Mouse (Mus musculus) lung, postnatal 10 days (tissue): ENCODE results near the gene Metap2.

Experiments
- DNase-seq: peaks from one replicate; pipeline ENCODE4 v3.0.0; 2021

Metap2 gene

DNA sequence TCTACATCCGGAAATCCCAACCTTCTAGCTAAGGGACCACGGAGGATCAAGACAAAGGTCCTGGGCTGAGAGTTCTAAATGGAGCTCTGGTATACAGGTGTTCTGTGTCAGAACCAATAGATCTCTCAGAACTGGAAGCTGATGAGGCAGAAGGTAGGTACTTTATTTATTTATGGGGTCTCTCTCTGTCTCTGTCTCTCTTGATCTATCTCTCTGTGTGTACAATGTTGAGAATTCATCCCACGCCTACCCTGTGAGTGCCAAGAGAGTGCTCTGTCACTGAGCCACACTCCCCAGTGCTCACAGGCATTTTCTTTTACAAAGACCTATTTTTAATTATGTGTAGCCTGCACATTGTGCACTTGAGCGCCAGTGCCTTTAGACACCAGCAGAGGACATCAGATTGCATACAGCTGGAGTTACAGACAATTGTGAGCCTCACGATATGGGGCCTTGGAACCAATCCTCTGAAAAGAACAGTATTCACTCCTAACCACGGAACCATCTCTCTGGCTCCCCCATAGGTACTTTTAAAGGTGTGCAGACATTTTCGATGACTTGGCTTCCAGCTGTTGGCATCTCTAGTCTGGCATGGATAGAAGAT is at the start of gene Metap2:
Gene Metap2 (minus strand): TSS at position 51 of the 604 bp plus-strand sequence.
- no peak for DNase-seq

GRCm38 (mm10) chr10:93945843-93946499 is 49.1 kb upstream of the Metap2 start:
- no peak for DNase-seq

GRCm38 (mm10) chr10:93945364-93945763 is 48.5 kb upstream of the Metap2 start:
- peak; percentile 70 for DNase-seq

DNA sequence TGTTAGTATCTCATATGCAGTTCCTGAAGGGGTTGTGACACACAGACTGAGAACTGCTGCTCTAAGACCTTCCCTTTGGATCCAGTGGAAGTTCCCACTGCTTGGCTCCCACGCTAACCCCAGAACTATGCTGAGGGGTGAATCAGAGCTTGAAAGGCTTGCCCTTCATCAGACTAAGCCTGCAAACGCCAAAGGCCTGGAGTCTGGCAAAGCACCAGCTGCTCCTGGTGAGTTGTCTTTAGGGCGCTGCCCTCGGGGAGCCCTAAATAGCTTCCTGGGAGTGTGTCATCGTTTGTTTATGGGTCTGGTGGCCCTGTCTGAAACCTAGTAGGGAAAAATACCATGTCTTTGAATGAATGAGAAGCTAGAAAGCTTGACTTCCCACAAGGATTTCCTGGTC is 47.3 kb upstream of the Metap2 start:
- DNase-seq, result peak; percentile 23

DNA sequence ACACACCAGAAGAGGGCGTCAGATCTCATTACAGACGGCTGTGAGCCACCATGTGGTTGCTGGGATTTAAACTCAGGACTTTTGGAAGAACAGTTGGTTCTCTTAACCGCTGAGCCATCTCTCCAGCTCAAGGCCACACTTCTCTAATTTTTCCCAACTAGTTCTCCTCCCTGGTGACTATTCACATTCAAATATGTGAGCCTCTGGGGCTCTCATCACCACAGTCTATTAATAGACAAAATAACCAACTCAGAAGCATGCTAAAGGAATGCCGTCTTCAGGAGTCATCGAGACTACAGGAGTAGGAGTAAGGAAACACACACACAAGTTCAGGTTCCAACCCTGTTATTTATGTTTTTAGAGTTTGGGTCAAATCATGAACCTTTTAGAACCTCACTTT is 43.4 kb upstream of the Metap2 start:
- no peak for DNase-seq

GRCm38 (mm10) chr10:93939676-93940075 is 42.8 kb upstream of the Metap2 start:
- no peak for DNase-seq

DNA sequence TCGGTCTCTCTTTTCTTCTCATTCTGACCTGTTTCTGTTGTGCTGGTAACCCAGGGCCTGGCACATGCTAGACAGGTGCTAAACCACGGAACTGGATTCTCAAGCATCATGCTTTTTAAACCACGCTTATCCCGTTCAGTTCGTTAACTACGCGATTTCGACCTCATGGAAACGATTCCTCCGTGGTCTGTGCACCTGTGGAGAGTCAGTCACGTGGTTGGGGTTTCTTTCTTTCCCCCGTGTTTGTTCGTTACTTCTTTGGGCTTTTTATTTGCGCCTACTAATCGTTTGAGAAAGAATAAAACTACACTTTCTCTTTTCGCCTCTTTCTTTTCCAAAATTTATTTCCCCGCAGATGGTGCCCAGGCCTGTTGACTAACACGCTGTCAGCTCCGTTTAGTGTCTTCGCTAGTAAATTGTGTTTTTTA is 42.0 kb upstream of the Metap2 start:
- DNase-seq, result no peak

- DNase-seq, result peak; percentile 76
Observed at GRCm38 (mm10) chr10:93933980-93934379, 37.1 kb upstream of the Metap2 start.

DNA sequence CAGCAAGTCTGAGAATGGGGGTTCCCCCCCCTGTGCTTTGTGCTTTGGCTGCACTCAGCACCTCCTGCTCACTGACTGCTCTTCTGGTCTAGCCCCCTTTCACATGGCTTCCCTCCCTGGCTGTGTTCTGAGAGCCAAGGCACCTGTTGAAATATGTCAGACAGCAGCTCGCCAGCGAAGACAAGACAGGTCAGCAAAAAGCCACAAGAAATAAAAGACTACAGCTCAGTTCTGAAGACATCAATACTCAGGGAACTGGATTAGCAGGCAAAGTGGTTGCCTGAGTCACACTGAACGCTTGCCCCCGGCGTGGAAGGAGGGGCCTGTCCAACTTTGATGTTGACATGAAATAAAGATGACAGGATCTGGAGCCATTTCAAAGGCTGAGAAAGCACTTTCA is 36.0 kb upstream of the Metap2 start:
- DNase-seq, result peak; percentile 23

GRCm38 (mm10) chr10:93932020-93932419 is 35.1 kb upstream of the Metap2 start:
- no peak for DNase-seq

- no peak for DNase-seq
Observed at GRCm38 (mm10) chr10:93931431-93931830, 34.5 kb upstream of the Metap2 start.

DNA sequence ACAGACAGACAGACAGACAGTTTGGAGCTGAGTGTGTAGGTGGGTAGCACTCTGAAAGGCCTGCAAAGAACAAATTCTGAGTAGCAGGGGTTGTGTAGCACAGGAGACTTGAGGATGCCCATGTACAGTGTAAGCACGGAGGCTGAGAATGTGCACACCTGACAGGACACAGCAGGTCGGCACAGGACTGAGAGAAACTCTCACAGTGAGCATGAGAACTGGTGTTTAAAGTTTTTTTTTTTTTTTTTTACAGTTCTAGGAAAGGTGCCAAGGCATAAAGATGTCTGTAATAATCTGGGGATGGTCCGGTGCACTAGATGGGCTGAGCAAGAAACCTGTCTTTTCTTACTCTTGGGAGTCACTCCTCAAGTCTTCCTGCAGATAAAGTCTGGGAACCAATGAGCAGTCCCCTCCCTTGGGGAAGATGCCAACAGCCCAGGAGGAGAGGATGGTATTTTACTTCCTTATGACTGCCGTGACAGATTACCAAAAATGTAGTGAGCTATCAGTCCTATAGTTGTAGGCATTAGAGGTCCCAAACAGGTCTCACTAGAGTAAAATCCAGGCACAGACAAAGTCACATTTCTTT is 33.4 kb upstream of the Metap2 start:
- DNase-seq, result no peak

DNA sequence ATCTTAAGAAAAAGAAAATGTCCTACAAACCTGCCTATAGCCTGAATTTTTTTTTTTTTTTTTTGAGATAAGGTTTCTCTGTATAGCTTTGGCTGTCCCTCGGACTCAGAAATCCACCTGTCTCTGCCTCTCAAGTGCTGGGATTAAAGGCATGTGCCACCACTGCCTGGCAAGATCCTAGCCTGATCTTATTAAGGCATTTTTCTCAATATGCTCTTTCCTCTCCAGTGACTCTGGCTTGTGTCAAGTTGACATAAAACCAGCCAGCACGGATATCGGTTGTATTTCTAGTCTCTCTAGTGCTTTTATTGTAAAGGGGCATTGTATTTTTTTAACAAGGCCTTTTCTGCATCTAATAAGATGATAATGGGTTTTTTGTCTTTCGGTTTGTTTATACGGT is 27.8 kb upstream of the Metap2 start:
- no peak for DNase-seq

DNA sequence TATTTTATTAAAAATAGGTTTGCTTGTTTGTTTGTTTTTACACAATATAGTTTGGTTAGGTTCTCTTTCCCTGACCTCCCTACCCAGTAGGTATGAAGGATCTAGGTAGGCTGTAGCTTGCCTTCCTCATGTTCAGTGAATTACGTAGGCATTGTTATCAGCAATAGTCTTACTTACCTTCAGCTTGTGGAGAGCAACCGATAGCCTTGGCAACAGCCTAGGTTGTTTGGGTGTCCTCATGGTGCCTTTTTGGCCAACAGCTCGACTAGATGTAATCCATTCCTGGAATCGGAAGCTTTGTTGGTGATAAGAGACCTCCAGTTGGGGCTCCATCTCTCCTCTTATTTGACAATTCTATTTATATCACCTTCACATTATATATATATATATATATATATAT is 24.3 kb upstream of the Metap2 start:
- no peak for DNase-seq

DNA sequence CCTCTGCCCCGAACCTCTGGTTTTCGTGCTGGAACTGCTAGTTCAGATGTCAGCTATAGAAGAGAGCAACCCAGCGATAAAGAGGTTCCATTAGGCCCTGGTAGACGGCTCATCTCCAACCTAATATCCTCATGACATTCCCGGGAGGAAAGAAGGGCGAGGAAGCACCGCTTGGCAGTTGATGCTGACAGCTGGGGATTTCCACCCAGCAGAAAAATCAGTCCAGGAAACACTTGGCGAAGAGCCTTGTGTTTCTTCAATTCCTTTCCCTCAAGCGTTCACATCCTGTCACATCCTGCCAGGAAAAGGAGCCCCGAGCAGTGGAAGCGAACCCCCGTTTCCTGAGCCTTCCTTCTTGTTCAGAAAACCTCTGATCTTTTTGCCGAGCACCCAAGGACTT is 22.3 kb upstream of the Metap2 start:
- DNase-seq, result peak; percentile 68

DNA sequence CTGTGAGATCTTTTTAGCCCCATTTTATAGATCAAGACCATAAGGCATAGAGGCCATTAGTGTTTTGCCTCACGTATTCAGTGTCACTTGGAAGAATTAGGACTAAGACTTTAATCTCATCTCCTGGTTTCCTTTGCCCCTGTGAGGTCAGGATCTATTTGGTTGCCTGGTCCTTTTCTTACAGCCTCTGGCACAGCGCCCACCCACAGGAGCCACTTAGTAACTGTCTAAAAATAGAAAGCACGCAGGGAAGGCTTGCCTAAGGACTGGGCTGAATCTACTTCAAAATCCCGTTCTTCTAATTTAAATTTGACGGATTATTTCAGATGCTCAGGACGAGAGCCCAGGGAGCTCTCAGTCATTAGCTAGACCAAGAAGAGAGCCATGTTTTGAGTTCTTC is 21.8 kb upstream of the Metap2 start:
- peak; percentile 64 for DNase-seq

DNA sequence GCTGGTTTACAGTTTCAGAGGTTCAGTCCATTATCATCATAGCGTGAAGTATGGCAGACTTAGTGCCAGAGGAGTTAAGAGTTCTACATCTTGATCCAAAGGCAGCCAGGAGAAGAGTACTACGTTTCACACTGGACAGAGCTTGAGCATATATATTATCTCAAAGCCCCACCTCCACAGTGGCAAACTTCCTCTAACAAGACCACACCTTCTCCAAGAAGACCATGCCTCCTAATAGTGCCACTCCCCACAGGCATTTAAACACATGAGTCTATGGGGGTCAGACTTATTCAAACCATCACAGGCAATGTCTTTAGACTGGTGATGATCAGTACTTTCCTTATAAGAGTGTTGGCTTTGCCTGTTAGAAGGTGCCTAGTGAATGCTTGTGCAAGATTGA is 21.2 kb upstream of the Metap2 start:
- no peak for DNase-seq

DNA sequence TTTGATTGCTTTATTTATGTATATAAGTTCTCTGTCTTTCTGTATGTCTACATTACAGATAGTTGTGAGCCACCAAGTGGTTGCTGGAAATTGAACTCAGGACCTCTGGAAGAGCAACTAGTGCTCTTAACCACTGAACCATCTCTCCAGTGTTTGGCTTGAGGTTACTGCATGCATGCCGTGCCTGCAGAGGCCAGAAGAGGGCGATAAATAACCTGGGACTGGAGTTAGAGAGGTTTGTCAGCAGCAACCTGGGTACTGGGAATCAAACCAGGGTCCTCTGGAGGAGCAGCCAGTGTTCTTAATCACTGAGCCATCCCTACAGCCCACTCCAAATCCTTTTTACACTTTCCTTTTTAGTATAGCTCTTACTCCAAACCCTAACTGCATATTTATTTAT is 19.9 kb upstream of the Metap2 start:
- no peak for DNase-seq

DNA sequence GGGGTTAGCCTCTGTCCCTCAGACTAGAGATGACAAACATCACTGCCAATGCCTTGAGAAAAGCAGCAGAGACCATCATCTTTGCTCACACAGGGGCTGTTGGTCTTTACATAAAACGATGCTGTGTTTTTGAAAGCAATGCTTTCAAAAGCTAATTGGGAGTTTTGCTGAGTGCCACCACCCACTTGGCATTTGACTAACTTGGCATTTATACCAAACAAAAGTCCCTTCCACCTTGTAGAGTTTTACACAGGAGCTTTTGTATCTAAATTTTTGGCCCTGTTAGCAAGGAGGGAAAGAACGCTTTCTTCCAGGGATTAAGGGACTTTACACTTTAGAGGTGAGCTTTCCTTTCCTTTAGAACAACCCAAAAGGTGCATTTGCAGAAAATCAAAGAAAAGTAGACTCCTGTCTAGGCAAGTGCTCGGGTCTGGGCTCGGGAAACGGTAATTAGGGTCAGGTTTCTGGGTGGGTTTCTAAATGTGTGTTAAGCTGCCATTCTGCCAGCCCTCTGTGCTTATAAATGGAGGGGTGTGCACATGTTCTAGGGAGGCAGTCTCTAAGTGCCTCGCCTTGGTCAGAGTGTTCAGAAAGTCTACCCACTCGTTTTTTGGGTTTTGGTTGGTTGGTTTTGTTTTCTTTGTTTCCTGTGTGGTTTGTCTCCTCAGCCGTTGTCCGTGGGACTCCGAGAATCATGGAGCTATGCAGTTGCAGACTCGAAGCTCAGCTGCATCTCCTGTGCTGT is 18.8 kb upstream of the Metap2 start:
- DNase-seq, result no peak

GRCm38 (mm10) chr10:93913525-93913924 is 16.6 kb upstream of the Metap2 start:
- DNase-seq, result no peak

GRCm38 (mm10) chr10:93912917-93913316 is 16.0 kb upstream of the Metap2 start:
- no peak for DNase-seq

GRCm38 (mm10) chr10:93912136-93912855 is 15.4 kb upstream of the Metap2 start:
- DNase-seq, result no peak

DNA sequence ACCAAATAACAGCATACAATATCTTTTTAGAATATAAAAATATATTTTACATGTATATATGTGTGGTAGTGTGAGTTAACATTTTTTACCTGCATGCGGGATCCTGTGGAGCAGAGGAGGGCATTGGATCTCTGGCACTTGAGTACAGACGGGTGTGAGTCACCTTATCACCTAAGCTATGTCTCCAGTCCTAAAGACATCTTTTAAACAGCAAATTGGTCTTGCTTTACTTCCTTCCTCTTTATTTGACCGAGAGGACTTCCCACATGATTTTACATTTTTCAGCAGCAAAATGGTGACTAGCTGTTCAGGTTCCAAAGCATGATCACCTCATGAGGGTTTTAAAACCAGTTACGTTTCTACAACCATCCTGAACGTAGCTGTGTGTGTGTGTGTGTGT is 14.4 kb upstream of the Metap2 start:
- no peak for DNase-seq
